Mouse (Mus musculus): ENCODE measurements at regions not wholly inside any gene's neighbourhood (a gene's known extent, or its start where the extent isn't known, plus 50 kb on each side); places are given as distances from the start of the nearest gene placed in this dataset.
"Not testable (repeated sequence)": the region's sequence is repeated elsewhere in the genome, so short reads cannot be mapped to it uniquely, and the experiment has no call there.

- not testable (repeated sequence) for TF ChIP-seq POLR2A (IDR thresholded peaks at IDR 0.05; ENCODE audit: control insufficient read depth, extremely low read depth, insufficient read depth, low read length, poor library complexity); CTCF (IDR thresholded peaks at IDR 0.05; ENCODE audit: borderline replicate concordance, control insufficient read depth, extremely low read depth, insufficient read depth, low read length, poor library complexity)
Observed at GRCm38 (mm10) chr1:154061397-154061796, 139.6 kb upstream of the Zfp648 start.

Measured in thymus, adult 2 months (tissue).